Mouse (Mus musculus) small intestine, adult 2 months (tissue): Measurements from ENCODE around the gene 4930544G11Rik.

Source experiments
- CTCF ChIP-seq: fragments of 200-500 bp; IDR thresholded peaks from 2 replicates; pipeline ENCODE4 v1.5.1; 2012; ENCODE audit warnings: low read depth, mild to moderate bottlenecking, control low read depth, inconsistent platforms, low read length, moderate library complexity, mixed read lengths; ENCODE audit not compliant: insufficient replicate concordance, insufficient read length; ENCODE audit errors: extremely low read depth
- POLR2A ChIP-seq: fragments of 200-500 bp; IDR thresholded peaks from 2 replicates; pipeline ENCODE4 v1.6.1; 2012; ENCODE audit warnings: low read depth, mild to moderate bottlenecking, control low read depth, inconsistent platforms, low read length, moderate library complexity

DNA sequence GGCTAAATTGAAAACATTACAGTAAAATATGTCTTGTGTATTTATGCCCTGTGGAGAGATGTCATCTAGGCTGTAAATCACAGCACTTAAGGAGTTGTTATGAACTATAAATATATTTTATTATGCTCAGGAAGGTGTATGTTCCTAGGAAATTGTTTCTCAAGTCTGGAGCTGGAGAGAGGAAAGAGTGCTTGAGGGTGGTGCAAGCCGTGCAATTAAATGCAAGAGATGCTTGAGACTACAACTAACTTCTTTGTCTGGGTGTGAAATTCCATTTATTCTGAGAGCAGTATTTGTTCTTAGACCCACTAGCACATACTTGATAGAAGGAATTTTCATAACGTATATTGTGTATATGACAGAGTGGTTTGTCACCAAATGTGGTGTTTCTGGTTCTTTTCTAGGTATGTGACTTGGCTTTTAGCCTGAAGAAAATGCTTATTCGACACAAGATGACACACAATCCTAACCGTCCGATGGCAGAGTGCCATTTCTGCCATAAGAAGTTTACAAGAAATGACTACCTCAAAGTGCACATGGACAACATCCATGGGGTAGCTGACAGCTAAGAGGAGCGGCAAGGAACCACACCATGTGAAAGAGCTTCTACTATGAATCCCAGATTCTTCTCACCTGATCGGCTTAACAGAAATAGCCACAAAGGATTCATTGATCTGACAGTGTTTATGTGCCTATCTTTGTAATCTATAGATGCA lies 16.7 kb upstream of the 4930544G11Rik start:
- no peak for TF ChIP-seq CTCF
- no peak for TF ChIP-seq POLR2A
